Mouse (Mus musculus) neutrophil, adult 5-6 weeks (primary cell): ENCODE results near the gene Gdf11. TPM values are rescaled to one million over a fixed set of nuclear protein-coding genes. Genes with fewer than 3 reads are reported as not detected.
A peak's percentile ranks its signal among the peaks of the same experiment; 100 is the strongest.

Experiments
- ATAC-seq: fragments of 151-379, 151-347 bp; 2 replicates; pipeline ENCODE4 v1.8.0; 2017; ENCODE audit warnings: mild to moderate bottlenecking, moderate TSS enrichment; ENCODE audit not compliant: insufficient number of reproducible peaks, poor library complexity, low FRiP score, severe bottlenecking; ENCODE audit errors: extremely low read depth
- total RNA-seq: library from RNA; stranded (forward); fragments of 200-1000 nt; gene quantifications from 2 replicates; pipeline ENCODE4 v1.2.3, GENCODE M21; 2017

Gene Gdf11
- 19.9 and 22.1 TPM in 2 replicates for total RNA-seq

DNA sequence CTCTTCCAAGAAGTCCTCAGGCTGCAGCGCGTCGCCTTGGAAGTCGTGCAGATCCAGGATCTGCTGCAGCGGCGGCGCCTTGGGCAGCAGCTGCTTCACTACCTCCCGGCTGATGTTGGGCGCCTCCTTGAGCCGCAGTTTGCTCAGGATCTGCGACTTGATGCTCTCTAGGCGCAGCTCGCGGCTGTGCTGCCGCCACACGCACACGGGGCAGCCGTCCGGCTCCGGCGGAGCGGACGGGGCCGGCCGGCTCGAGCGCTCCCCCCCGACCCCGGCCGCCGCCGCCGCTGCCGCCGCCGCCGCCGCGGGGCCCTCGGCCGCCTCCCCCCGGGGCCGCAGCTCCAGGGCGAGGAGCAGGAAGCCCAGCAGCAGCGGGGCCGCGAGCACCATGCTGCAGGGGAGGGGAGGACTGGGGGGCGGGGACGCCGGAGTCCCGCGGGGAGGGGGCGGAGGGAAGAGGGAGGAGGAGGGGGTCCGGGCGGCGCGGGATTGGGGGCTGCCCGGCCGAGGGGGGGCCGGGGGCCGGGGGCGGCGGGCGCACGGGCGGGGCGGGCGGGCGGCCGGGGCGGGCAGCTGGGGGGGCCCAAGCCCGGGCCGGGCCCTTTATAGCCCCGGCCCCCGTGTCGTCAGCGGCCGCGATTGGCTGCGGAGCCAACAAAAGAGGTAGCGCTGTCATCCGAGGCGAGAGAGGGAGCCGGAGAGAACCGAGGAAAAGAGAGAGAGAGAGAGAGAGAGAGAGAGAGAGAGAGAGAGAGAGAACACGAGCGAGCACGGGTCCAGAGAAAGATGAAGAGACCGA, at the start of gene Gdf11:
Gene Gdf11 (minus strand): TSS at position 423 of the 799 bp plus-strand sequence.
- no peak for ATAC-seq

DNA sequence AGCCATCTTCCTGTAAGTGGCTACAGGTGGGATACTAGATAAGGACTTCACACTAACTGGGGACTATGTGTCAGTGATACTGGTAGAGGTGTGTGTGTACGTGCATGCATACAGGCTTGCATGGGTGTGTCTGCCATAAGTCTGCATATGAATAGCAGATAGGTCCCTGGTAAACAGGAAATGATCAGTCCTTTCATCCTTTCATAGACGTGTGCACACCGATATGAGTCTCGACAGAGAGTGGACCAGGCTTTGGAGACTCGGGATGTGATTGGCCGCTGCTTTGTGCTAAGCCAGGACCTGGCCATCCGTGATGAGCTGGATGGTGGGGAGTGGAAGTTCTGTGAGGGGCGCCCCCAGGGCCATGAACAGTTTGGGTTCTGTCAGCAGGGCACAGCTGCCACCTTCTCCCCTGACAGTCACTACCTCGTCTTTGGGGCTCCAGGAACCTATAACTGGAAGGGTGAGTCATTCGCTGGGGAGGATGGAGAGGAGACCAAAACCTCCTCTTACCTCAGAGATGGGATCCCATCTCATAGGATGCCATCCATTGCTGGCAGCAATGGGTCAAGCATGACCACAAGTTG, 49.0 kb upstream of the Gdf11 start:
- ATAC-seq = no peak

DNA sequence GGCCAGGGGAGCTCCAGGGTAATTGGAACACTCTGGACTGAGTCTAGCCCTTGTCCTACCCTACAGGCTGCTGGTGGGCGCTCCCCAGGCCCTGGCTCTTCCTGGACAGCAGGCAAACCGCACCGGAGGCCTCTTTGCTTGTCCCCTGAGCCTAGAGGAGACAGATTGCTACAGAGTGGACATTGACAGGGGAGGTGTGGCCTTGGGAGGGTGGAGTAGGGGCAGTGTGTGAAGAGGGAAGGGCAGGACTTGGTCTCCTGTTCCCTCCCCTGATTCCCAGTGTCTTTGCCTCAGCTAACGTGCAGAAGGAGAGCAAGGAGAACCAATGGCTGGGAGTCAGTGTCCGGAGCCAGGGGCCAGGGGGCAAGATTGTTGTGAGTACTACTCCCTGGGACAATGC, 47.5 kb upstream of the Gdf11 start:
- ATAC-seq = no peak

DNA sequence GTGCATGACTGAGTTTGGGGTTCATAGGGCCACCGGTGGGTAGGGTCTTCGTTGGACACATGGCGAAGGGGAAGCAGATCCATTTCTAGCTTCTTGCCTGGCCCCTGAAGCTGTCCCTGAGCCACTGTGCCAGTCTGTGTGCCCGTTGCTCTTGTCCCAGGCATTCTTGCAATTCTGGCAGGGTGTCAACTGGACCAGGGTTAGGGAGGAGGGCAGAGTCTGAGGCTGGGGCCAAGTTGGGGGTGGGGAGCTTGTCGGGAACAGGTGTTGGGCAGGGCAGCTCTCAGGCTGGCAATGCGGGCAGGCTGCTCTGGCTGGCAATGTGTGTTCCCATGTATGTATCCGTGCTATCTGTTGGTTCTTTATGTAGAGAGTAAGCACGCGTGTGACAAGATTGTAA, 46.9 kb upstream of the Gdf11 start:
- no peak for ATAC-seq

DNA sequence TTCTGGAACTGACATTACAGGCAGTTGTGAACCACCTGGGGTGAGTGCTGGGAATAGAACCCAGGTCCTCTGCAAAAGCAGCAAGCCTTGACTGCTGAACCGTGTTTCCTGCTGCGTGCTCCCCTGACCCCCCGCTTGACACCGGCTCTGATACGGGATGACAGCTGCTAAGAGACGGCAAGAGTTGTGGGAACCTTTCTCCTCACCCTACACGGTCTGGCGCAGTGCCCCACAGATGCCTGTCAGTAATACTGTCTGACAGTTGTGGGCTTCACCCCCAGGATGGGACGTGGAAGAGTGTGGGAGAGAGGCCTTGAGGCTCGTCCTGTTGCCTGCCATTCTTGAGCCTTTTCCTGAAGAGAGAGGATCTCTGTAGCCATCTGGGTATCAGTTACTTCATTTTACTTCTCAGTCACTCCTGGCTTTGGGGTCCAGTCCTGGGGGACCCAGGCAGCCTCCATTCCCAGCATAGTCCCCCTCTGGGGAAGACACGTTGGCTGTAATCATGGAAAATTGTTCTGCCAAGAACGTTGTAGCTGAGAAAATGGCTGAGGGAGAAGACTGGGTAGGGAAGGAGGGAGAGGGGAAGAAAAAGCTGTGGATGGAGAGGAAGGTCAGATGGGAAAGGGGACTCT, 46.4 kb upstream of the Gdf11 start:
- ATAC-seq = no peak

DNA sequence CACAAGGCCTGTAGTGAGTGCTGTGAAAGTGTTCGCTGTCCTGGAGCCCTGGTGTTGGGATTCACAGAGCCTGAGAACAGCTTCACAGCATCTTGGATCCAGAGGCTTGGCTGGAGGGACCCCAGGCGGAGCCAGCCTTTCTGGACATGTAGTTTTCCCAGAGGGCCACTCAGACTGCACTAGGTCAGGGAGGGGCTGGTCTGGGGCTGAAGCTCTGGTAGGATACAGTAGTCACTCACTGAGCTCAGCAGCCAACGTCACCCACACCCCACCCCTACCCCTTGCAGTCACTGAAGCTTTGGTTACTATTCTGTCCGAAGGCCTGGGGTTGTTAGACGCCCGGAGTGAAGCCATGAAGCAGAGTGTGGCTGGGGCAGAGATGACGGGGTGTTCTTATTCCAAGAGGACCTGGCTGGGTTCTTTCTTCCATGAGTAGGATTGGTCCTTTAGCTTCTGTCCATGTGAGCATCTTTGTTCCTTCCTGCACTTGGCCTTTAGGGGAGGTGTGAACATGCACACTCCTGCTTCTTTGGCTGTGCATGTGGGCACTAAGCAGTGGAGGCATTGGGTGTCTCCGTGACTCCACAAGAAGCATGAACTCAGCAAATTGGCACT, 44.4 kb upstream of the Gdf11 start:
- ATAC-seq = no peak

DNA sequence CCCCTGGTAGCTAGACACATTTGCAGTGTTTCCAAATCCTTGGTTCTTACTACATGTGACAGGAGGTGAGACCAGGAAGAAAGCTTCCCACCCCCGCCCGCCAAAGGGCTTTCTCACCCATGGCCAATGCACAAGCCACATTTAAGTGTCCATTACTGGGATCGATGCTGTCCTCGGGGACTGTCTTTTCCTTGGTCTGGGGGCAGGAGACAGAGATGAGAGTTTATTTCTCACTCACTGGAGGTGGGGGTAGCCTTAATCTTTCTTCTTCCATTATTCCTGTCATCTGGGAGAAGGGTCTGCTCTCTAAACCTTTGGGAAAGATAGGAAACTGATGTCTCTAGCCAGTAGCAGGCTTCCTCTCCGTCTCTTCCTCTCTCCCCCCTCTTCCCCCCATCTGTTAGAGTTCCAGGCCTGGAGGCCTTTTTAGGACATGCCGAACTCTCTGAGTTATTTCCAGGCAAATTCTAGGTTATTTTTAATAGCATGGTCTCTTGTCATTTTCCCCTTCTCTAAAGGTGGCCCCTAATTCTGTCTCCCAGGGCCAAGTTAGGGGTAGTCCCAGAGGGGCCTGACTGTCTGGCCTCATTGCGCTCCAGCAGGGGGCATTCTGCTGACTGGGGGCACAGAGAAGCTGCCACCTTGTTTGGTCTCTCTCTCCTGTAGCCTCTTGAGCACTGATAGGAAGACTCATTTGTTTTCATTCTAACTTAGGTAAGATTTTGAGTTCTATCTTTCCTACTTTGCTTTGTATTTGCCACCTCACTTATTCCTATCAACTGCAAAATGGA, 43.7 kb upstream of the Gdf11 start:
- no peak for ATAC-seq

DNA sequence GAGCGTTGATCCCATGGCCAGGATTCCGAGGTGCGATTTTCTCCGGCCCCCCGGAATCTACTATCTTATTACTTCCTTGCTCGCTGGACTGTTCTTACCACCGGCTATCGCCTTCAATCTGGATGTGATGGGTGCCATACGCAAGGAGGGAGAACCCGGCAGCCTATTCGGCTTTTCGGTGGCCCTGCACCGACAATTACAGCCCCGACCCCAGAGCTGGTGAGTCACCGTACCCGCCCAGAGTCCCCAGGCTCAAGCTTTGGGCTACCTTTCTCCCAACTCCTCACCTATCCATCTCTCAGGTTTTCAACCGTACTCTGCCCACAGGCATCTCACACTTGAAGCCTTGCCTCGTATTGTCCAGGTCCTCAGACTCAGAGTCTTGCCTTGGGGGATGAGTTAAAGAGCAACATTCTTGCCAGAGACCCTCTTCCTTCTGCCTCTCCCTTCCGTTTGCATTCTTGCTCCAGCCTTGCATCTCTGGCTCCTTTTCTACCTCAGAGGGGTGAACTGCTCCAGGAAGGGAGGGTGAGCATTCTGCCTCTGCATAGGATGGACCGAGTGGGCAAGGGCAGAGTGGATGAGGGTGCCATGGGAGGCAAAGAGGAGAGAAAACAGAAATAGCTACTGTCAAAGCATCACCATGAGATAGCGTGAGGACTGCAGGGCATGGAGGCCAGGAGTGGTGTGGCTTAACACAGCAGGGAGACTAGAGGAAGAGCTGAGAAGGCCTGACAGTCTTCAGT, 42.6 kb upstream of the Gdf11 start:
- ATAC-seq = no peak

DNA sequence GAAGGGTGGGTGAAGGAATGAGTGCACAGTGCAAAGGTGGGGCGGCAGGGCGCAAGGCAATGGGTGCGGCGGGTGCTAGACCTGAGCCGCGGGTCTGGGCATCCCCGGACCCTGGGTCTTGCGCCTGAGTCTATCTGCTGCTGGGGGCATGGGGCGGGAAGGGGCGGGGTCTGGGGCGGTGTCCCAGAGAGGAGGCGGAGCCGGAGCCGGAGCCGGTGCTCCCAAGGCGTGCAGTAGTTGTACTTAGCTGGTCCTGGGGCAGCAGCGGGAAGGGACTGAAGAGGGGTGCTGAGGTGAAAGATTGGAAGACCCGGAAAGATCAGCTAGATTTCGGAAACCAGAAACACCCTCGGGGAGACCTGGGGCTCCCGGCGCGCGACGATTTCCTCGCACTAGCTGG, 42.1 kb upstream of the Gdf11 start, which contains the start of gene Itga7:
Gene Itga7 (plus strand): TSS at position 245 of the 400 bp plus-strand sequence.
- ATAC-seq = no peak

DNA sequence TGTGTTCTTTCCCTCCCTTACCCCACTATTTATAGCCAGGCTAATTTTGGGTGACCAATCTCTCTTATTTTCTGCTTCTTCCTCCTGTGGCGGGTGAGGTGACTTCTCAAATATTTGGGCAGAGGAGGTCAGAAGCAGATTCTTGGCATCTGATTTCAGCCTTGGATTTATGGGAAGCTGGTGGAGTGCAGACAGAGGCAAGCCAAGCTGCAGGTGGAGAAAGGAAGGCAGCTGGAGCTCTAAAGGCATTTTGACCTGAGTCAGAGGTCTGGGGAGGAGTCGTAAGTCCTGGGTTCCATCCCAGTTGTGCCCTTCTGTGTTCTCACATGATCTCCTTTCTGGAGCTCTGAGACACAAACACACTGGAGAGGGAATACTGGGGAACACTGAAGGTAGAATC, 39.9 kb upstream of the Gdf11 start:
- no peak for ATAC-seq

DNA sequence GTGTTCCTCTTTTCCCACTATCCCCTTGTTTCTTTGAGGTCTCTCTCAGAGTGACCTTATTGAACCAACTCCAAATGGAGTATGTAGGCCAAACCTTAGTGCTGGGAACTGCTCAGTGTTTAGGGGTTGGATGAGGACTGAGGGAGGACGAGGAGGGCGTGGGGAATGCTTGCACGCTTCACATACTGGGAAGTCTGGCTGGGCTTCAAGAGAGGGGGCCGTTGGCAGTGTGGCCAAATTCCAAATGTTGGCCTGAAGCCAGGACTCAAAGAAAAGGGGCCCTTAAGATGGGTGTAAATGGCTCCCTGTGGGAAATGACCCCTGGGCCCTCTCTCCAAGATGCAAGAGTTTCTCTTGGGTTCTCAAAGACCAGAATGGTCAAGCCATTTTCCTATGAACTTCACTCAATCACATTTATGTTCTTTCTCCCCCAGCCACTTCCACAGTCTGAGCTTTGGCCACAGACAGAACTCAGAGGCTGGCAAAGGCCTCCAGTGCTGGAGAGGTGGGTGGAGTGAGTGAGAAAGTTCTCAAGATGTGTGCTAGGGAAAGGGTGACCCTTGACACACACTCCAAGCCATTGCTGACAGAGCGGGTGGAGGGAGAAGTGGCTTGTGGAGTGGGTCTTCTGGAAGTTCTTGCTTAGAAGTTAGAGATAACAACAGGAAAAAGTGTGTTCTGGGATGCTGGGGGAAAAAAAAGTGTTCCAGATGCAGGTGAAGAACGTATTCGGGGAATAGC, 38.3 kb upstream of the Gdf11 start:
- ATAC-seq = no peak

DNA sequence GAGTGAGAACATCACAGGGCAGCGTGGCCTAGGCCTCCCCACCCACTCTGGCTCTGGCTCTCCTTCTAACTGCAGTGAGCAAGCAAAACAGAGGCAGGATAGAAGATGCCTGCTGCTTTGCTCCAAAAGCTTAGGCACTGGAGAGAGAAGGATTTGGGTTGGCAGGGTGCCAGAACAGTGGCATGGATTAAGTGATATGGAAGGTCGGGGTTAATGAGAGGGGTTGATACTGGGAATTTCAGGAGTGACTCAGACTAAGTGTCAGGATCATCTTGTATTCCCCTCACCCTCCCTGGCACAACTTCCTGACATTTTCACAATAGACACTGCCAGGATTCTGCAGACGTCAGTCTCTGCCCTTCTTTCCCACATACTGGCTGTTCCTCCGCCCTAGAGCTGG, 36.8 kb upstream of the Gdf11 start:
- ATAC-seq = no peak

DNA sequence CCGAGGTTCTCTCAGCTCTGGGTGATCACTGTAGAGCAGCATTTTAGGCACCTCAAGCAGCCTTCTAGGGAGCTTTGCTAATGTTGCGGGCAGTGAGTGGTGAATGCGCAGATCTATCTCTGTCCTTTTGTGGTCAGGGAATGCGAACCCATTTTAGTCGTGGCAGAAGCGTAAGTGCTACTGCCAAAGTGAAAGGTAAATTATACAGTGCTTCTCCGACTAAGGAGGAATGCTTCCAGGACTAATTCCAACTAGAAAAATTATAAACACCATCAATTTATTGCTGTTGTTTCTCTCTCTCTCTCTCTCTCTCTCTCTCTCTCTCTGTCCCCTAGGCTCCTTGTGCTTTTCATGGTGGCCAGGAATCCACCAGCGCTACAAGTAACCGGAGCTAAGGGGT, 32.4 kb upstream of the Gdf11 start, which contains the start of gene Bloc1s1:
Gene Bloc1s1 (minus strand): TSS at position 101 of the 400 bp plus-strand sequence.
- ATAC-seq = no peak

DNA sequence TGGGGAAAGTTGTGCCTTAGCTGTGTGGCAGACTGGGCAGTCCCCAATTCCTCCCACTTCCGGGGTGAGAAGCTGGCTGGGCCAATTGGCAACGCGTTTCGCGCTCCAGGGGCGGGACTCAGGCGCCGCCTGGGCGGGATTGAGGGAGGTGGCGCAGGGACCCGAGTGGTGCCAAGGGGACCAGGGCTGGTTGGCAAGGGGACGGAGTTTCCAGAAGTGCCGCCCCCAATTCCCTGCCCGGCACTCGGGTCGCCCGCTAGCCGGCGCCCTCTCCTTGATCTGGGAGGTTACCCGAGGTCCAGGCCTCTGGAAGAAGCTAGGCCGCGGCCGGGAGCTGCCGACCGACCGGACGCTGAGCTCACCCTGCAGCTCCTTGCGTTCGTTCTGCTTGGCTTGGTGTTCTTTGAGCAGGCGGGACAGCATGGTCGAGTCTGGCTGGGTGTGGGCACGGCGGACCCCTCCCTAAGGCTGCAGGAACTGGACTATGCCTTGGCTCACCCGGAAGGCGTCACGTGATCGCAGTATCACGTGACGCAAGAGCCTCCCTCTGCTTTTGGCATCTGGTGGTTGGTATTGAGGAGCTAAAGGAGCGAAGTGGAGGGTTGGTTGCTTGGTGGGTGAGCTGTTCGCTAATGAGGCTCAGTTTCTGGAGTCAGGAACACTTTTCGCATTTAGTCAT, 31.6 kb upstream of the Gdf11 start:
- peak; percentile 88 for ATAC-seq

DNA sequence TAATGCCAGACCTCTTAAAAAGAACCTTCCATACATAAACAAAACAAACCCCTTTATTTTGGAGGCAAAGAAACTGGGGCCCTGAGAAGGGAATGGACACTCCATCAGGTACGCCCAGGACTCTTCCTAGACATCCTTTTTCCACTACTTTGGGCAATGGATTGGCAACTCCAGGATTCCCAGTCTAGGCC, 31.2 kb upstream of the Gdf11 start, which contains the start of gene Rdh5:
Gene Rdh5 (minus strand): TSS at position 67 of the 191 bp plus-strand sequence.
- no peak for ATAC-seq

DNA sequence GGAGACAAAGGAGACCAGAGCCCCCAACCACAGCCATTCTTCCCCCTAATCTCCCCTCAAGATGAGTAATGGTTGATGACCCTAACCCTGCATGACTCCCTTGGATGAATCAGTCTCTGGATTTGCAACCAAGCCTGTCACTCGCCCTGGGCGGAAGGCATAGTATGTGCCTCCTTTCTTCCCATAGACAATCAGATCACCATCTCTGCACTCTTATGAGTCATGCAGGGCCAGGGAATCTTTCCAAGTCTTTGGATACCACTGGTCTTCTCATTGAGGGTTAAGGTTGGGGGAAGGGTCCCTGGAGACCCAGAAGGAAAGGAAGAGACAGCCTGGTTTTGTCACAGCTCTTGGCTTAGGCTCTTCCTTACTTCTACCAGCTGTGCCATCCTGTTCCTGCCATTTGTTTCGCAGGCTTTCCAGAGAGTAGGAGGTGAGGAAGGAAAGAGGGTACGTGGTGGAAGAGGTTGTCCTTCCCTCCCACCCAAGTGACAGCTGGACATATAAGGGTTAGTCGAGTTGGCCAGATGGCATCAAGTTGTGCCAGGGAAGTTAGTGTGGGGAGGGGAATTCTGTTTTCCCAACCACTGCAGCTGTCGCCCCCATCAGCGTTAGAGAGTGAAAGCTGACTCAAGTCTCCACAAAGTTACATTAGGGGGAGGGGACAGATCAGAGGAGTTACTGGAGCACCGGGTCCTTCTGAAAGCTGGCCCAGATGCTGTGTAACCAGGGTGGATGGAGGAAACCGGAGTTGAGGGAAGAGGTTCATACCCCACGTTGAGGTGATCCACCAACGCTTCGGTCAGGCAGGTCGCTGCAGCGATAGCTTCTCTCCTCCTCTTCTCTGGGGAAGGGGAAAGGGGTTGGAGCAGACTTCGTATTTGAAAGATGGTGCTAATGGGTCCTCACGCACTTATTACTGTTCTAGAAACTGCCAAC, 30.6 kb upstream of the Gdf11 start:
- no peak for ATAC-seq
